Mouse (Mus musculus) ovary, postnatal 14 days (tissue): ENCODE results near the gene Mtmr1.

ENCODE experiments used
- DNase-seq: peaks from one replicate; pipeline ENCODE4 v3.0.0; 2022; ENCODE audit warnings: low spot score

The Mtmr1 gene

DNA sequence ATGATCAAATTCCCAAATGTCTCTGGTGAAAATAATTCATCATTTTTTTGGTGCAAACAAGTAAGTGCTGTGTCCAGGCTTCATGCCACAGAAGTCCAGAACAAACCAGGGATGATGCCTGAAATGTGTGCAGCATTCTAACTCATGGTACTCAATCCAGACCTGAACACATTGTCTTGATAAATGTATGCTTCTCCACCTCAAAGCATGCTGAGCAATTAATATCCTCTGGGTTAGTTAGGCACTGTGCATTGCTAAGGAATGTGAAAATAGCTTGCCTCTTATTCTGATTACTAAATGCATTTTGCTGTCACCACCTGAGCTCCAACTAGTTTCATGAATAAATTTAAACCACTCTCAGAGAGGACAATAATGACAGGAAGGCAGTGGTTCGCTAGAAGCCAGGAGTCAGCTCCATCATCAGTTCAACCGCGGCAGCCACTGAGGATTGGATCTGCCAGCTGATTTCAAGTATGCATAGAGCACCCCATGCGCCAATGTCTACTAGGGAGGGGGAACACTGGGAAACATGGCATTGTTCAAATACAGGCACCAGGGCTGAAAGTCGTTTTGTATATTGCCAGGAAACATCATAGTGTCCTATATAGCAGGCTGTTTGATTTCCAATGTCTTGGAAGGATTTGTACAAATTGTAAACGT, 91.6 kb downstream of the Mtmr1 start:
- DNase-seq = no peak

DNA sequence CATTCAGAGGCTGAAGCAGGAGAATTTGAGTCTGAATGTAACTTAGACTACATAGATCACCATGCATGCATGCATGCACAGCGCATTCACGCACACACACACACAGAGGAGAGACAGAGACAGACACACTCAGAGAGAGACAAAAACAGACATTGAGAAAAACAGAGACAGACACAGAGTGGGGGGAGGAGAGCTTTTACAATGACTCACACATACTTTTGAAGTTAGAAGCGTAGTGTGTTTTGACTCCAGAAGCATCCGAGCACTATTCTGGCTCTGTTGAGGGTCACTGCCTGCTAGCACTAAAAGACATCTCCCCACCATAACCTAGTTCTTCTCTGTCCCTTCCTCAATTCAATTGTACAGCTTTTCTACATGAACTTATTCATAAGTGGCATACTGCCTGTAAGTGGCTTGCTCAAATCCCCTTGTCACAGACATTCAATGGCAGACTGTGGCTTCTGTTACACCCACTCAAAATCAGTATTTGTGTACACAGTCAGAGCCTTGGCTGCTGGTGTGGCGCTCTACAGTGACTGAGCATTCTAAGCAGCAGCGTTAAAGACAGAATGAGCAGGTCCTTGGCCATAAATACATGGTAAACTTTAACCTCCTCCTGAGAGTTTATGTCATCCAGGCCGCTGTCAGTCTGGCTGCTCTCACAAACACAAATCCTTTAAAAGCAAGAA, 99.7 kb downstream of the Mtmr1 start:
- DNase-seq = no peak

DNA sequence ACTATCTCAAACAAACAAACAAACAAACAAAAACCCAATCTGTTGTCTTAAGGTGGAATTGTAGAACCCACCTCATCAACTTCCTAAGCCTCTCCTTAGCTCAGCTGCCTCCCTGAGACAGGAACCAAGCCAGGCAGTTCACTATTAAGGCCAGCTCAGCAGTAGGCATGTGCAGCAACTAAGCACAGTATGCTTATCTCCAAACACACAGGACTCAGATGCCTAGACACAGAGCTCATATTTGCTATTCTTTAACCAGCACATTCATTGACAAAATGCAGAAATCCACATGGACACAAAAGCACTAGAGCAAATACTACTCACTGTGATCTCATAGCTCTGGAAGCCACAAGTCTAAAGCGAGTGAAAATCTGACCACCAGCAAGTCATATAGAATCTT, 100.9 kb downstream of the Mtmr1 start:
- no peak for DNase-seq

DNA sequence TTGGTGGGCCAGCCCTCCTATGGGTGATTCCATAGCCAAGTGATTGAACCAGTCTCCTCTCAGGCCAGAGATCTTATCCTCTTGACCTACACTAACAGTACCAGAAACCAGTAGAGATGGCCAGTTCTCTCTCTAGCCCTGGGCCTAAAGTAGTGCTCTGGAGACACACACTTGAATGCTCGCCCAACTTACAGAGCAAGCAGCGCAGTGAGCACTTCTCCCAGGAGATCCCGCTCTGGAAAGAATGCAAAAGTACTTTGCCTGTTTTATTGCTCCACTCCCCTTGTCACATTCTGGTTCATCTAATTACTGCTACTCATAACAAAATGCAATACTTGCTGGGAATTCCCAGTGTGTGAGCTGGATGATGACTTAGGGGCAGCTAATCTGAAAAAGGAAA, 102.9 kb downstream of the Mtmr1 start:
- DNase-seq = no peak
